Mouse (Mus musculus) yolk sac, embryonic 10.5 days (tissue): ENCODE data around the gene Dcaf11.

Experiments used
- DNase-seq: peaks from one replicate; pipeline ENCODE4 v3.0.0-alpha.2; 2017; ENCODE audit warnings: low spot score

The Dcaf11 gene

GRCm38 (mm10) chr14:55617822-55618221 is 58.0 kb downstream of the Dcaf11 start, which contains the start of gene Rec8:
Gene Rec8 (plus strand): TSS chr14:55618037.
- DNase-seq = peak; percentile 87

- DNase-seq = peak; percentile 19
Observed at GRCm38 (mm10) chr14:55618486-55619195, 58.8 kb downstream of the Dcaf11 start.
